Mouse (Mus musculus) small intestine, adult 2 months (tissue): ENCODE measurements around the gene Ets2. TPM values are rescaled to one million over a fixed set of nuclear protein-coding genes. Genes with fewer than 3 reads are reported as not detected.
A peak's percentile ranks its signal among the peaks of the same experiment; 100 is the strongest.

Experiments
- H3K27ac ChIP-seq: fragments of 200-500 bp; 2 replicates; pipeline ENCODE4 v1.5.1; 2012; ENCODE audit warnings: low read depth, low read length, control low read depth, inconsistent platforms; ENCODE audit not compliant: insufficient read depth
- H3K27me3 ChIP-seq: fragments of 200-500 bp; 2 replicates; pipeline ENCODE4 v1.6.1; 2012; ENCODE audit warnings: mild to moderate bottlenecking, moderate library complexity, low read length, inconsistent platforms; ENCODE audit not compliant: control insufficient read depth, insufficient read depth
- H3K36me3 ChIP-seq: fragments of 200-500 bp; 2 replicates; pipeline ENCODE4 v1.6.1; 2012; ENCODE audit warnings: mild to moderate bottlenecking, low read length, control low read depth, inconsistent platforms; ENCODE audit not compliant: control insufficient read depth, insufficient read depth
- H3K4me1 ChIP-seq: fragments of 200-500 bp; 2 replicates; pipeline ENCODE4 v1.6.1; 2012; ENCODE audit warnings: low read length, inconsistent platforms, mixed read lengths; ENCODE audit not compliant: control insufficient read depth, insufficient read depth, insufficient read length
- H3K4me3 ChIP-seq: fragments of 200-500 bp; 2 replicates; pipeline ENCODE4 v1.5.1; 2012; ENCODE audit warnings: low read depth, mild to moderate bottlenecking, control low read depth, inconsistent platforms, low read length, moderate library complexity
- CTCF ChIP-seq: fragments of 200-500 bp; IDR thresholded peaks from 2 replicates; pipeline ENCODE4 v1.5.1; 2012; ENCODE audit warnings: low read depth, mild to moderate bottlenecking, control low read depth, inconsistent platforms, low read length, moderate library complexity, mixed read lengths; ENCODE audit not compliant: insufficient replicate concordance, insufficient read length; ENCODE audit errors: extremely low read depth
- POLR2A ChIP-seq: fragments of 200-500 bp; IDR thresholded peaks from 2 replicates; pipeline ENCODE4 v1.6.1; 2012; ENCODE audit warnings: low read depth, mild to moderate bottlenecking, control low read depth, inconsistent platforms, low read length, moderate library complexity
- WGBS: fragments of 180-500 bp; shearing (Covaris S2); methylation state at CpG from one replicate; pipeline ENCODE4 v1.1.7; 2018; 5-methylcytosine and 5-hydroxymethylcytosine counted together
- polyA plus RNA-seq: library from polyadenylated mRNA; depleted of rRNA; stranded (reverse); fragments of >200 nt; gene quantifications from 2 replicates; pipeline ENCODE4 v1.2.3, GENCODE M21; 2012

The Ets2 gene
- polyA plus RNA-seq, 1 experiment, result 115 TPM

DNA sequence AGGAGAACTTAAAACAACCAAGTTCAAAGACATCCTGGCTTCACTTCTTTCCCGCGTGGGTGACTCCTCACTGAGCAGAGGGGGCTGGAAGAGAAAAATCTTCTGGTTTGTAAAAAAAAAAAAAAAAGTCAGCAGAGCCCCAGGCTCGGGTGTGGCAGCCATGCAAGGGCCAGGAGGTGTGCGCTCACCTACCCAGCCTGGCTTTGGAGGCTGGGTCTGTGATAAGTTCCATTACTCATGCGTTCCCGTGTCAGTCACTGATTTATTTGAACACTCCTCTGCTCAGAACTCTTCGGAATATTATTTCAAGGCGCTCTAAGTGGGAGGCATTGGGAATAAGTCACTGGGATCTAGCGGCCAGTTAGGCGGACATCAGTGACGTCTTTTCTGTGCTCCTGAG lies 26.7 kb upstream of the Ets2 start:
- Histone ChIP-seq H3K27ac (peak overlapping the region; percentile 48; the same call in 1 of the 2 replicates), H3K27me3 (no peaks in the 10 kb centered on the region), H3K4me3 (no peak overlapping the region), H3K36me3 (no peaks in the 10 kb centered on the region), H3K4me1 (peaks cover 18% of the 10 kb centered on the region; the same call in 1 of the 2 replicates)
- 44% methylated on average over 11 of the region's 11 CpGs for WGBS
- no peak for TF ChIP-seq CTCF
- TF ChIP-seq POLR2A, result no peak

DNA sequence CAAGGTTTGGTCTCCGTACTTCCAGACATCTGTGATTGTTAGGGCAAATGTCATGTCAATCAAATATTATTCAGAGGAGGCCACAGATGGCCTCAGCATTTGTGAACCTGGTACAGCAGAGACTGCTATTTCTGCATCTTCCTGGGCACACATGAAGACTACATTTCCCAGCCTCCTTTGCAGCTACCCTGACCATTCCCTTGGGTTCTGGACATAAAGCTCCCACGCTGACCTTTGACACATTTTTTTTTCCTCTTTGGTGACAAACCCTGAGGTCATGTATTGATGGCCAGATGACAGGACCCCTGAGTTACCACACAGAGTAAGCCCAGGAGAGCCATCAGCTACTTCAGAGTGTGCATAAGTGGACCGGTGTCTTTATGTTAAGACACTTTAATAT lies 25.2 kb upstream of the Ets2 start:
- Histone ChIP-seq H3K36me3 (no peaks in the 10 kb centered on the region), H3K4me1 (peaks cover 20% of the 10 kb centered on the region; the same call in 1 of the 2 replicates), H3K27ac (no peak overlapping the region), H3K4me3 (no peak overlapping the region), H3K27me3 (no peaks in the 10 kb centered on the region)
- TF ChIP-seq CTCF (no peak), POLR2A (no peak)
- WGBS, result 94% methylated on average over 3 of the region's 3 CpGs

DNA sequence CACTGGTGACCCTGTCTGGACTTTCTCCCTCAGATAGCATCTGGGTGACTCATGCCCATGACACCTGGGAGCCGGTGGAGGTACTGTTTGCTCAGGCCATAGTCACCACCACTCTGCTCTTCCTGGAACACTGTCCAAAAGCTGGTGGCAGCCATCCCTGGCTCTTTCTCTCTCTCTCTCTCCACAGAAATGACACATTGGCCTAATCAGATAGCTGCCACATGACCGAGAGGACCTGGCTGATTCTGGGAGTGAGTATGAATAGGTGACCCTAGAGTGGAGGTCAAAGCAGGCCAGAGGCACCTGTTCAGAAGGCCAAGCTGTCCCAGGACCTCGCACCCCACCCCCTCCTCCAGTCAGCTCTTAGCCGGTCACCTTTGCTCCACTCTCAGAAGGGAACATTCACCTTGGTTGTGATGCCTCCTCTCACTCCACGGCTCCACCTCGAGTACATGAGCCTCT lies 19.4 kb upstream of the Ets2 start:
- Histone ChIP-seq H3K4me3 (no peak overlapping the region), H3K36me3 (no peaks in the 10 kb centered on the region), H3K27me3 (no peaks in the 10 kb centered on the region), H3K27ac (peak overlapping the region; percentile 98), H3K4me1 (peaks cover 32% of the 10 kb centered on the region)
- TF ChIP-seq POLR2A (no peak), CTCF (no peak)
- 22% methylated on average over 6 of the region's 6 CpGs for WGBS

DNA sequence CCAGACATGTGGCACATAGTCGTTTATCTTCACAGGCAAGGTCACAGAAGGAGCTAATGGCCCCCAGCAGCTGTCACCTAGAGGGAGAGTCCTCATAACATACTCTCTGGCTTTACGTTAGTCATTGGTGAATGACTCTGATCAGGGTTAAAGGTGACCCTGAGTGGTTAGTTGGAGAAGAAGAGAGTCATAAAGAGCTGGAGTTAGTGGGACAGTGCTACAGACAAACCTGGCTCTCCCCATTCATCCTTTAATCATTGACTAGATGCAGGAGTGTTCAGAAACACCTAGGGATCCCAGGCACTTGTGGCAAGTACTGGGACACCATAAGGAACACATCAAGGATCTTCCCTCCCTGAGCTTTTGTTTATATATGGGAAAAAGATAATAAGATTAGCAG lies 16.1 kb upstream of the Ets2 start:
- Histone ChIP-seq H3K27ac (peak overlapping the region; percentile 85), H3K4me1 (peaks cover 31% of the 10 kb centered on the region), H3K4me3 (no peak overlapping the region), H3K27me3 (no peaks in the 10 kb centered on the region), H3K36me3 (no peaks in the 10 kb centered on the region)
- TF ChIP-seq CTCF, result no peak
- WGBS, result 15% methylated on average over 2 of the region's 2 CpGs

DNA sequence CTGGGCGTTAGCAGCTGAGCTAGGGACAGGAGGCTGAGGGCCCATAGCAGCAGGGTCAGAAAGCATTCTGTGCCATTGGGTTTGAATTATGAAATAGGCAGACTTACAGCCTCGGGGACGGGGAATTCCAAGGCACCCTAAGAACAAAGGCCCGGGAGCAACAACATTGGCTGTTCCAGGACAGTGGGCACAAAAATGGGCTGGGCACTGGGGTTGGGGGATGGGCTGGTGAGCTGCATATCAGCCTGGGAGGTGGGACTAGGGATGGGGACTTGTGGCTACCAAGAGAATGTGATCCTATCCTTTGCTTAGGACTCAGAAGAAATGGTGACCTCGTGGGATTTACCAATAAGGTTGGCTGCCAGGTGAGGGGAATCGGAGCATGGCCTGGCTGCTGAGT lies 15.6 kb upstream of the Ets2 start:
- Histone ChIP-seq H3K4me3 (no peak overlapping the region), H3K27me3 (no peaks in the 10 kb centered on the region), H3K4me1 (peaks cover 28% of the 10 kb centered on the region), H3K36me3 (no peaks in the 10 kb centered on the region), H3K27ac (peak overlapping the region; percentile 85)
- no peak for TF ChIP-seq POLR2A
- TF ChIP-seq CTCF, result no peak
- 48% methylated on average over 6 of the region's 6 CpGs for WGBS

DNA sequence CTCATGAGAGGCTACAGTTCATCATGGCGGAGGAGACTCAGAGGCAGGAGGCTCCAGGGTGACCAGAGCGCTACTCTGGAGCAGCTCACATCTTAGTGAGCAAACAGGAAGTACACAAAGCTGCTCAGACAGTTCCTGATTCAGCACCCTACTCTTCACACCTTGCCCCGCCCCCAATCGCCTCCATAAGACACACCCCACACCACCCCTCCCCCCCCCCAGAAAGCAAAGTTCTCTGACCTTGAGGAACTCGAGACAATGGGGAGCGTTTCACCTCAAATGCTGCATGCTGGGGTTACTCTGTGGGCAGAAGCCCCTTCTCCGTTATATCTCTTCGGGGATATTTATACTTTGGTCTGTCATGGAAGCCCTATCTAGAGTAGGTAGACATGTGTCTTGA lies 15.0 kb upstream of the Ets2 start:
- no peaks in the 10 kb centered on the region for H3K36me3 ChIP-seq
- H3K4me1 ChIP-seq, result peaks cover 27% of the 10 kb centered on the region
- TF ChIP-seq CTCF (no peak), POLR2A (no peak)
- H3K4me3 ChIP-seq, result no peak overlapping the region
- WGBS, result 70% methylated on average over 8 of the region's 8 CpGs
- no peaks in the 10 kb centered on the region for H3K27me3 ChIP-seq
- H3K27ac ChIP-seq, result peak overlapping the region; percentile 85

DNA sequence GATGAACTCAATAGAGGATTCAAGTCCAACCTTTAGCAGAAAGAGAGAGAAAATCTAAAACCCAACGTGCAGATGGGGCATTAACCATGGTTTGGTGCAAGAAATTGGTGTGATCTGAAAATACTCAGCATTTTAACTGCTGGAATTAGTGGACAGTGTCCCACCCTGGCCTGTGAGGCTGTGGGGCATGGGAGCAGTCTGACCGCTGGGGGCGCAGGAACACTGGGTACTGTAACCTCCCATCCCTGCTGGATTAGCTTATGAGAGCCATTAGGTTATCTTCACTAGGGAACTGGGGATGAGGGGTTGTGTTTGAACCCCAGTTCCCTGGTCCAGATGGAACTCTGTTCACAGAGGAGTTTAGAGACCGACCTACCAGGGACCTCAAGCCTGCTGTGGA lies 13.9 kb upstream of the Ets2 start:
- Histone ChIP-seq H3K4me3 (no peak overlapping the region), H3K27me3 (no peaks in the 10 kb centered on the region), H3K27ac (no peak overlapping the region), H3K36me3 (no peaks in the 10 kb centered on the region), H3K4me1 (peaks cover 27% of the 10 kb centered on the region)
- WGBS, result 92% methylated on average over 4 of the region's 4 CpGs
- no peak for TF ChIP-seq CTCF
- no peak for TF ChIP-seq POLR2A

DNA sequence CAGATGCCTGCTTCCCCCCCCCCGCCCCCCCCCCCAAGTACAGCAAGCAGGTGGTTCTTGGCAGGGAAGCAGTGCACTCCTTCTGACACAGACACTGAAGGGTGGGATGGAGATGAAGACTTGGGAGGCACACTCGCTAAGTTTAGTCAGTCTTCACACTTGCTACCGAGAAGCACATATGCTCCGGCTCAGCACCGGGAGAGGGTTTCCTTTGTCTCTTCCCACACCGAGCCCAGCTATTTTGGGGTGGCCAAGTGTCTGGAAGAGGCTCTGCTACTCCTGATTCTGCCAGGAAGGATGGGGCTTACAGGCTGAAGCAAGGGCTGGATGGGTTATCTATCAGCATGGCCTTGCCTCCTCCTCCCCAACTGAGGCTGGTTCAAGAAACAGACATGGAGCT lies 5.3 kb upstream of the Ets2 start:
- Histone ChIP-seq H3K4me1 (peaks cover 28% of the 10 kb centered on the region; the same call in 1 of the 2 replicates), H3K27me3 (no peaks in the 10 kb centered on the region), H3K27ac (0 out of 2 replicates have a peak overlapping the region, but pooled peaks have one; percentile 3), H3K4me3 (no peak overlapping the region), H3K36me3 (no peaks in the 10 kb centered on the region)
- TF ChIP-seq CTCF (no peak), POLR2A (no peak)
- WGBS, result 31% methylated on average over 6 of the region's 6 CpGs
